Mouse (Mus musculus) midbrain, embryonic 16.5 days (tissue): ENCODE data around the gene Gm14214. TPM values are rescaled to one million over a fixed set of nuclear protein-coding genes. Genes with fewer than 3 reads are reported as not detected.

Experiments
- ATAC-seq: fragments of 200-750 bp; cut with Nextera tagmentation; 2 replicates; pipeline ENCODE4 v1.8.0; 2017; ENCODE audit warnings: moderate TSS enrichment
- H3K27ac ChIP-seq: fragments of 300-500 bp; sonication (generic); 2 replicates; pipeline ENCODE4 v1.5.1; 2014; ENCODE audit warnings: mild to moderate bottlenecking, low read length, mixed read lengths
- H3K27me3 ChIP-seq: fragments of 300-500 bp; sonication (generic); 2 replicates; pipeline ENCODE4 v1.6.1; 2014; ENCODE audit warnings: low read depth, low read length, mixed read lengths; ENCODE audit not compliant: control insufficient read depth, insufficient read depth
- H3K36me3 ChIP-seq: fragments of 300-500 bp; sonication (generic); 2 replicates; pipeline ENCODE4 v1.6.1; 2014; ENCODE audit warnings: mild to moderate bottlenecking, low read length, moderate library complexity, mixed read lengths; ENCODE audit not compliant: control insufficient read depth, insufficient read depth
- H3K4me1 ChIP-seq: fragments of 300-500 bp; sonication (generic); 2 replicates; pipeline ENCODE4 v1.6.1; 2014; ENCODE audit warnings: mild to moderate bottlenecking, low read length, mixed read lengths; ENCODE audit not compliant: control insufficient read depth, insufficient read depth
- H3K4me2 ChIP-seq: fragments of 300-500 bp; sonication (generic); 2 replicates; pipeline ENCODE4 v1.6.1; 2014; ENCODE audit warnings: mild to moderate bottlenecking, low read length, mixed read lengths
- H3K4me3 ChIP-seq: fragments of 300-500 bp; sonication (generic); 2 replicates; pipeline ENCODE4 v1.5.1; 2014; ENCODE audit warnings: low read depth, mild to moderate bottlenecking, low read length, moderate library complexity, mixed read lengths
- H3K9ac ChIP-seq: fragments of 300-500 bp; sonication (generic); 2 replicates; pipeline ENCODE4 v1.6.1; 2014; ENCODE audit warnings: low read depth, low read length, mixed read lengths
- H3K9me3 ChIP-seq: fragments of 300-500 bp; sonication (generic); replicated peaks from 2 replicates; pipeline ENCODE4 v1.6.1; 2014; ENCODE audit warnings: mild to moderate bottlenecking, low read length, mixed read lengths; ENCODE audit not compliant: control insufficient read depth, poor library complexity, severe bottlenecking
- WGBS: fragments of 180-500 bp; shearing (Covaris S2); extraction: QIAGEN DNeasy Blood & Tissue Kit; methylation state at CpG from one replicate; pipeline ENCODE4 v1.1.7; 2014; 5-methylcytosine and 5-hydroxymethylcytosine counted together
- polyA plus RNA-seq: library from polyadenylated mRNA; unstranded; fragments of >200 nt; fragmentation: Nextera tagmentation; extraction: Ambion mirVana; gene quantifications from 2 replicates; pipeline ENCODE4 v1.2.1, GENCODE M21; 2015

Gm14214 gene
- polyA plus RNA-seq, 1 experiment from 2014 or later, result not detected

DNA sequence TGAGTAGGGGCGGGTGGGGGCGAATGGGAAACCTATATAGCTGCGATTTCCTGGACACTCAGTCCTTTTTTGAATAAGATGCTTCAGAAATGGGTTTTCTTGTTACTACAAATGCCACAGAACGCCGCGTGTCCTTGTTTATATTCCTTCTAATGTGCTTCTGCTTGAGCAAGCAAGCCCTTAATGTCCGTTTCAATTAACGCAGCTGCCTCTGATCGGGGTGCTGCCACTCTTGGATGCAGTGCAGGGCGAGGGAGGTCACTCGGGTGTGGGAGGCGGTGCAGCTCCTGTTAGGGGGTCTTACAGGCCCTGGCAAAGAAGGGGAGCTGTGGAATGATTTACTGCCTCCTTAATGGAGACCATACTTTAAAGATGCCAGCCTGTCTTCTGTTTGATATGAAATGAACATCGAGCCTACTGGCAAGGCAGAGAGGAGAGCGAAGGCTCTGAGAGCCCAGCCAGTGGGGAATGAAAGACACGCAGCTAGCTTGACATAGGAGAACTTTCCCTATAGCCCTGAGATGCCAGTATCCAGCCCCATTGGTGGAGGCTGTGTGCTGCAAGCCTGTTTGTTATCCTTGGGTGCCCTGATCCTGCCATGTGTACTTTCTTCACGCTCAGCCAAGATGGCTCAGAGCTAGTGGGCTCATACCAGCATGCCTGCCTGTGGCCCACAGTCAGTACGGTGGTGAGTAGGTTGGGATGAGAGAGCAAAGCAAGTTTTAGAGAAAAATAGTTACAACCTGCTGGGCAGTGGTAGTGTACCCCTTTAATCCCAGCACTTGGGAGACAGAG, 13.2 kb upstream of the Gm14214 start:
- ATAC-seq, result no peak
- Histone ChIP-seq H3K27ac (no peak overlapping the region), H3K4me3 (no peak overlapping the region), H3K9me3 (no peaks in the 10 kb centered on the region), H3K4me1 (peaks cover 8% of the 10 kb centered on the region; the same call in 1 of the 2 replicates), H3K9ac (no peak overlapping the region), H3K36me3 (no peaks in the 10 kb centered on the region), H3K4me2 (no peak overlapping the region), H3K27me3 (no peaks in the 10 kb centered on the region)
- 61% methylated on average over 17 of the region's 17 CpGs for WGBS

DNA sequence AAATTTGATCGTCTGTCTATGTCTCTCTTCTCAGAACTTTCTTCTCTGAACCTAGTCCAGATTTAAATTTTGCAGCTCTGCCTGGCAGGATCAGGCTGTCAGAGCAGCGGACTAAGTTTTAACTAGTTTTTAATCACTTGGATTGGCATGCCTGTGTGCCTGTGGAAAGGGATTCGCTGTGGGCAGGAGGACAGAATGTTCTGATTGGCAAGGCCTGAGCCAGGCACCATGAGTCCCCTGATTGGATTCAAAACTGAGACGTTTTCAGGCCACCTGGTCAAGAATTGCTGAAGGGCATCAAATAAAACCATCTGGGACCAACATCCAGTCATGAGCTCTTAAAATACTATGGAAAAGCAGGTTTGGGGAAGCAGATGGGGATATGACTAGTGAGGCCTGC, 12.5 kb upstream of the Gm14214 start:
- Histone ChIP-seq H3K36me3 (no peaks in the 10 kb centered on the region), H3K27me3 (no peaks in the 10 kb centered on the region), H3K9ac (no peak overlapping the region), H3K4me2 (no peak overlapping the region), H3K9me3 (no peaks in the 10 kb centered on the region), H3K27ac (no peak overlapping the region), H3K4me1 (peaks cover 8% of the 10 kb centered on the region; the same call in 1 of the 2 replicates), H3K4me3 (no peak overlapping the region)
- ATAC-seq, result no peak
- 76% methylated on average over 4 of the region's 4 CpGs for WGBS

DNA sequence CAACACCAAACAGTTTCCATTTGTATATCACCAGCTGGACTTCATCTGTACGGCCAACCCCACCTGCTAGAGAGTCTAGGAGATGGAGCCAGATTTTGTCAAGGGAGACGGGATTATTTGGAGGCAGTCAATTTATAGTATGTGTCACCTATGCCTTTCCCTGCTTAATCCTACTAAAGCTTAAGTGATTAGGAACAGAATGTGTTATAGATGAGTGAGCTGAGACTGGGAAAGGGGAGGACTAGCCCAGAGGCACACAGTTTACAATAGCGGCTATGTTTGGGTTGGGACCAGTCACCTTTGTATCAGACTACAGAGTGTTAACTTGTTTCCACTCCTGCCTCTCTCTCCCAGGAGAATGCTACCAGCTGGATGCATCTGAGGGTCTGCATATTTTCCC, 9.8 kb upstream of the Gm14214 start:
- H3K4me3 ChIP-seq, result no peak overlapping the region
- H3K9me3 ChIP-seq, result no peaks in the 10 kb centered on the region
- ATAC-seq, result no peak
- H3K4me2 ChIP-seq, result no peak overlapping the region
- no peaks in the 10 kb centered on the region for H3K36me3 ChIP-seq
- WGBS, result 44% methylated on average over 3 of the region's 3 CpGs
- no peak overlapping the region for H3K27ac ChIP-seq
- no peak overlapping the region for H3K9ac ChIP-seq
- H3K27me3 ChIP-seq, result no peaks in the 10 kb centered on the region
- H3K4me1 ChIP-seq, result 0 out of 2 replicates have a peak, but pooled peaks cover 2% of the 10 kb centered on the region

DNA sequence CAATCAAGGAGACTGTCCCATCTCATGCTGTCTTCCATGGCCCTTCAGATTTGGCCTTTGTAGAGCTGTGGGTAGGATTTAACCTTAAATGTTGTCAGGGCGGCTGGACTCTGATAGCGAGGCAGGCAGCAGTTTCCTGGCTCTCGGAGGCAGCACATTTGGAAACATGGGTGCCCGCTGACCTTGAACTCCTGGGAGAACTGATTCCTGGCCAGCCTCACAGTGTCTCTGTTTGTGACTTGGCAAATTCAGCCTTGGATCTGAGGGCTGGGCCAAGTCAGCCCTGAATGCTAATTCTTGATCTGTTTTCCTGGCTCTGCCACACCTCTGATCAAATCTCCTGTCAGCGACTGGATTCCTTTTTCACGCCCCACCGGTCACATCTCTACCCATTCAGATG, 6.7 kb upstream of the Gm14214 start:
- Histone ChIP-seq H3K4me1 (no peaks in the 10 kb centered on the region), H3K9ac (no peak overlapping the region), H3K9me3 (no peaks in the 10 kb centered on the region), H3K4me2 (no peak overlapping the region), H3K4me3 (no peak overlapping the region), H3K27ac (no peak overlapping the region), H3K36me3 (no peaks in the 10 kb centered on the region), H3K27me3 (no peaks in the 10 kb centered on the region)
- no peak for ATAC-seq
- 75% methylated on average over 7 of the region's 7 CpGs for WGBS

DNA sequence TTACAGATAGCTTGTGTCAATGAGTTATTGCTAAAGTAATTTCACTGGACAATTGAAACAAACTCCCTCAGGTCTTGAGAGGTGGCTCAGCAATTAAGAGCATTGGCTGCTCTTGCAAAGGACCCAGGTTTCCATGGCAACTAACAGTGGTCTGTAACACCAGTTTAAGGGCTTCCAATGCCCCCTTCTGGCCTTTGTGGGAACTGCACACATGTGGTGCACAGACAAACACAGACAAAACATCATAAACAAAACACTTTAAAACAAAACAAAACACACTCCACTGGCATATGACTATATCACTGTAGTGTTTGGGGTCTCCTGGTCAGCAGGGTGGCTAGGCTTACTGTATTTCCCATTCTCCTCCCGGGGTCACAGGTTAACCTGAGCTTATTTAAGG, 4.2 kb upstream of the Gm14214 start:
- Histone ChIP-seq H3K27me3 (no peaks in the 10 kb centered on the region), H3K4me1 (no peaks in the 10 kb centered on the region), H3K4me2 (no peak overlapping the region), H3K9me3 (no peaks in the 10 kb centered on the region), H3K9ac (no peak overlapping the region), H3K4me3 (no peak overlapping the region), H3K27ac (no peak overlapping the region), H3K36me3 (no peaks in the 10 kb centered on the region)
- no peak for ATAC-seq
- 93% methylated on average over 1 of the region's 1 CpGs for WGBS

DNA sequence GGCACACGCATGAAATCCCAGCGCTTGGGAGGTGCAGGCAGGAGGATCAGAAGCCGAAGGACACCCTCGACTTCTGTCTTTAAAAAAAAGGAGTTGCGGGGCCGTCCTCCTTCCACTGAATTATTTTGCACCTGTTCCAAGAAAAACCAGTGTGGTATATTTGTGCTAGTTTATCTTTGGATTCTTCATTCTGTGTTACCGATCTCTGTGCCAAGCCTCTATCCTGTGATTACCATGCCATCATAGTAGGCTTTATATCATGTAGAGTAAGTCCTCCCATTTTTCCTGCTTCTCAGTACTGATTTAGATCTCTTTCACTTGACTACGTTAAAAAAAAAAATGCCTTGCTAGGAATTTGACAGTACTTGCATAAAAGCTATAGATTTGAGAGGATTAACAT, 1.8 kb upstream of the Gm14214 start:
- Histone ChIP-seq H3K4me2 (no peak overlapping the region), H3K27ac (no peak overlapping the region), H3K36me3 (no peaks in the 10 kb centered on the region), H3K9me3 (no peaks in the 10 kb centered on the region), H3K9ac (no peak overlapping the region), H3K4me1 (no peaks in the 10 kb centered on the region), H3K27me3 (no peaks in the 10 kb centered on the region), H3K4me3 (no peak overlapping the region)
- ATAC-seq, result no peak
- WGBS, result 71% methylated on average over 8 of the region's 8 CpGs

DNA sequence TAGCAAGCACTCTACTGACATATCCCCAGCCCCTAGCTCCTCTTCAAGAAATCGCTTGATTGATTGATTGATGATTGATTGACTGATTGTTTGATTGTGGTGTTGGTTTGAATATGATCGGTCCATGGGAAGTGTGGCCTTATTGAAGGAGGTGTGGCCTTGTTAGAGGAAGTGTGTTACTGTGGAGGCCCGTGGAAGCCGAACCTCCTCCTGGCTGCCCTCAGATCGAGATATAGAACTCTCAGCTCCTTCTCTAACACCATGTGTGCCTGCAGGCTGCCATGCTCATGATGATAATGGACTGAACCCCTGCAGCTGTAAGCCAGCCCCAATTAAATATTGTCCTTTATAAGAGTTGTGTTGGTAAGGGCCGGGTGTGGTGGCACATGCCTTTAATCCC, 2.8 kb downstream of the Gm14214 start:
- Histone ChIP-seq H3K9ac (no peak overlapping the region), H3K4me2 (no peak overlapping the region), H3K27me3 (no peaks in the 10 kb centered on the region), H3K9me3 (no peaks in the 10 kb centered on the region), H3K36me3 (no peaks in the 10 kb centered on the region), H3K4me3 (no peak overlapping the region), H3K4me1 (no peaks in the 10 kb centered on the region), H3K27ac (no peak overlapping the region)
- 89% methylated on average over 6 of the region's 6 CpGs for WGBS
- ATAC-seq, result no peak

DNA sequence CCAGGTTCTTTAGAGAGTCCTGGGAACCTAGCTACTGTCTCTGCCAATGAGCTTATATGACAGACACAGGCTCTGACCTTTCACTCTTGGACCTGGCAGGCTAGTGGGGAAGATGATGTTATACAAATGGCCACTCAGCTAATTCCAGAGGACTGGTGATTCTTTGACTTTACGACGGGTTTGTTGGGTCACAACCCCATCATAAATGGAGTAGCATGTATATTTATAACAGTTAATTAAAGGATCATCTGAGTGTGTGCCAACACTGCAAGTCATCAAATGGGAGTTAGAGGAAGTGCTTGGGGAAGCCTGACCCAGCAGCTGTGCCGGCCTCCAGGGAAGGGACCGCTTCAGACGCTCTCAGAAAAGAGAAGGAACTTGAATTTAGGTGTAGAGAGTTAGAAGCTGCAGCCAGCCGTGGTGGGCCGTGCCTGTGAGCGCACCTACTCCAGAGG, 4.2 kb downstream of the Gm14214 start:
- H3K36me3 ChIP-seq, result no peaks in the 10 kb centered on the region
- no peak overlapping the region for H3K4me3 ChIP-seq
- no peak overlapping the region for H3K27ac ChIP-seq
- no peak overlapping the region for H3K9ac ChIP-seq
- H3K9me3 ChIP-seq, result no peaks in the 10 kb centered on the region
- no peaks in the 10 kb centered on the region for H3K4me1 ChIP-seq
- no peaks in the 10 kb centered on the region for H3K27me3 ChIP-seq
- WGBS, result 86% methylated on average over 8 of the region's 8 CpGs
- no peak overlapping the region for H3K4me2 ChIP-seq
- ATAC-seq, result no peak

DNA sequence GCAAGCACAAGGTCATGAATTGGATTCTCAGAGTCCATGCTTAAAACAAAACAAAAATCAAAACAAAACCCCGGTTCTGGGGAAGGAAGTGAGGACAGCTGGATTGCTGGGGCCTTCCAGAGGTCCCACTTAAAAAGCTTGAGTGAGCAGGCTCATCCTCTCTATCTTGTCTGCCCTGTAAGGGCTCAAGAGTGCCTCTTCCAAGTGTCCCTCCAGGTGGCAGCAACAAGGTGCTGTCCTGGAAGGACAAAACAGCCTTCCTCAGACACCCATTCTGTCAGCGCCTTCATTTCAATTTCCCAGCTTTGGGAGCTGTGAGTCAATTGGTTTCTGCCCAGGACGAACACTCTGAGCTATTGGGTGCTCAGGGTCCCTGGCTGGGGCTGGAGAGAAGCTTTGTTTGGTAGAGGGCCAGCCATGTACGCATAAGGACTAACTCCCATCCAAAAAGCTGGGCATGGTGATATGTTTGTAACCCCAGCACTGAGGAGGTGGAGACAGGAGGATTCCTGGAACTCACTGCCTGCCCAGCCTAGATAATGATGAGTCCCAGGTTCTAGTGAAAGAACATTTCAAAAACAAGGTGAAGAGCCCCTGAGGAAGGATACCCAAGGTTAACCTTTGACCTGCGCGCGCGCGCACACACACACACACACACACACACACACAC, 4.9 kb downstream of the Gm14214 start:
- Histone ChIP-seq H3K4me1 (no peaks in the 10 kb centered on the region), H3K9ac (no peak overlapping the region), H3K4me3 (no peak overlapping the region), H3K36me3 (no peaks in the 10 kb centered on the region), H3K27ac (no peak overlapping the region), H3K27me3 (no peaks in the 10 kb centered on the region), H3K9me3 (no peaks in the 10 kb centered on the region), H3K4me2 (no peak overlapping the region)
- 83% methylated on average over 9 of the region's 9 CpGs for WGBS
- ATAC-seq, result no peak
